Mouse (Mus musculus) ovary, postnatal 36 days (tissue): ENCODE data around the gene Elp5.
"Not testable (repeated sequence)": the region's sequence is repeated elsewhere in the genome, so short reads cannot be mapped to it uniquely, and the experiment has no call there.

Experiments used
- DNase-seq: peaks from one replicate; pipeline ENCODE4 v3.0.0; 2022; ENCODE audit warnings: low spot score, mixed read lengths

Gene Elp5

GRCm38 (mm10) chr11:69956218-69956617, 26.1 kb downstream of the Elp5 start:
- no peak for DNase-seq

- not testable (repeated sequence) for DNase-seq
Measured at GRCm38 (mm10) chr11:69955618-69956017, 26.7 kb downstream of the Elp5 start.

- no peak for DNase-seq
Measured at GRCm38 (mm10) chr11:69953267-69953915, 28.9 kb downstream of the Elp5 start.

- DNase-seq, result no peak
Measured at GRCm38 (mm10) chr11:69952274-69952673, 30.0 kb downstream of the Elp5 start.

- DNase-seq, result no peak
Measured at GRCm38 (mm10) chr11:69950807-69951459, 31.4 kb downstream of the Elp5 start.

- peak; percentile 80 for DNase-seq
Measured at GRCm38 (mm10) chr11:69948763-69949150, 33.6 kb downstream of the Elp5 start.

GRCm38 (mm10) chr11:69948066-69948762, 34.1 kb downstream of the Elp5 start, which contains the start of gene Slc2a4:
Slc2a4 (minus strand) TSS chr11:69948188.
- DNase-seq, result peak; percentile 89

GRCm38 (mm10) chr11:69947337-69948065, 34.8 kb downstream of the Elp5 start:
- DNase-seq, result peak; percentile 50

GRCm38 (mm10) chr11:69945997-69946891, 36.1 kb downstream of the Elp5 start:
- no peak for DNase-seq

GRCm38 (mm10) chr11:69945216-69945615, 37.1 kb downstream of the Elp5 start:
- no peak for DNase-seq

- DNase-seq, result no peak
Measured at GRCm38 (mm10) chr11:69940962-69941361, 41.4 kb downstream of the Elp5 start.

- DNase-seq, result no peak
Measured at GRCm38 (mm10) chr11:69939731-69940130, 42.6 kb downstream of the Elp5 start.

GRCm38 (mm10) chr11:69939181-69939580, 43.1 kb downstream of the Elp5 start:
- DNase-seq, result no peak

- DNase-seq, result no peak
Measured at GRCm38 (mm10) chr11:69938401-69938979, 43.8 kb downstream of the Elp5 start.

GRCm38 (mm10) chr11:69937834-69938233, 44.5 kb downstream of the Elp5 start:
- no peak for DNase-seq

- DNase-seq, result no peak
Measured at GRCm38 (mm10) chr11:69937385-69937784, 44.9 kb downstream of the Elp5 start.

GRCm38 (mm10) chr11:69936714-69937347, 45.5 kb downstream of the Elp5 start:
- DNase-seq, result no peak

GRCm38 (mm10) chr11:69936156-69936555, 46.2 kb downstream of the Elp5 start:
- peak; percentile 20 for DNase-seq

- DNase-seq, result peak; percentile 82
Measured at GRCm38 (mm10) chr11:69935137-69935879, 47.0 kb downstream of the Elp5 start, which contains the start of gene Ybx2. Ybx2 (plus strand) TSS chr11:69935796.

- DNase-seq, result no peak
Measured at GRCm38 (mm10) chr11:69934681-69935080, 47.6 kb downstream of the Elp5 start.
